Mouse (Mus musculus): Measurements from ENCODE around the gene Gm3005.
"Not testable (repeated sequence)": the region's sequence is repeated elsewhere in the genome, so short reads cannot be mapped to it uniquely, and the experiment has no call there.

Gm3005 gene

GRCm38 (mm10) chr14:3427803-3428202, at the start of gene Gm3005:
Gm3005 (plus strand) TSS chr14:3428103.
- not testable (repeated sequence) for DNase-seq (ENCODE audit: low spot score in 2 of 2)

GRCm38 (mm10) chr14:3394793-3395192, 33.1 kb upstream of the Gm3005 start, which contains the start of gene Gm10413:
Gm10413 (plus strand) TSS chr14:3395093.
- not testable (repeated sequence) for DNase-seq (ENCODE audit: low spot score in 2 of 2)

DNA sequence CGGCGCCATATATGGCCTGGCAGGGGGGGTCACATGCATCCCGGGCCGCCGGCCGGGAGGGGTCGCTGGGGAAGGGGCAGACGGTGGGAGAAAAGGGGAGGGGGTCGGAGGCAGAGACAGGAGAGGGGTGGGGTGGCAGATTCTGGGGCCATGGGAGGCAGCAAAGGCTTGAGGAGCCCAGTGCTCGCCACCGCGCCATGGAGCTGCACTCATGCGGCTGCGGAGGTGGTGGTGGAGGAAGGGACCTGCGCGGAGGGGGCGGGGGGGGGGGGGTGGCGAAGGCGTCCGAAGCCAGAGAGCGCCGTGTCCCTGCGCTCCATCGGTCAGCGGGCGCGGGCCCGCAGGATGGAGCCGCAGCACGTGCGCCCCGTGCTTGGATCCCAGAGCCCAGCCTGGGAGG, 15.6 kb upstream of the Gm3005 start, which contains the start of gene Gm10409:
Gene Gm10409 (plus strand): TSS at position 301 of the 400 bp plus-strand sequence.
- DNase-seq (ENCODE audit: low spot score in 2 of 2), result not testable (repeated sequence)

- not testable (repeated sequence) for DNase-seq (ENCODE audit: low spot score in 2 of 2)
Measured at GRCm38 (mm10) chr14:3449079-3449478, 21.2 kb downstream of the Gm3005 start, which contains the start of gene Gm10408. Gm10408 (plus strand) TSS chr14:3449379.

GRCm38 (mm10) chr14:3634212-3634611, 206.3 kb downstream of the Gm3005 start, which contains the start of gene Gm3012:
Gm3012 (plus strand) TSS chr14:3634512.
- DNase-seq (ENCODE audit: low spot score in 2 of 2), result not testable (repeated sequence)

Data from natural killer cell, adult 2 months (primary cell).